Mouse (Mus musculus): Measurements from ENCODE around the gene Macrod1. TPM values are rescaled to one million over a fixed set of nuclear protein-coding genes. Genes with fewer than 3 reads are reported as not detected.
A peak's percentile ranks its signal among the peaks of the same experiment; 100 is the strongest.

Macrod1 gene
- total RNA-seq, 2 experiments from 2014 or later, result 4.4 to 5.2 TPM

- no peak for DNase-seq (ENCODE audit: low spot score in 2 of 2)
Observed at GRCm38 (mm10) chr19:7226511-7226914, 169.9 kb downstream of the Macrod1 start.

GRCm38 (mm10) chr19:7234537-7235221, 178.1 kb downstream of the Macrod1 start:
- peak; percentile 87 to 89 for DNase-seq (ENCODE audit: low spot score in 2 of 2)

DNA sequence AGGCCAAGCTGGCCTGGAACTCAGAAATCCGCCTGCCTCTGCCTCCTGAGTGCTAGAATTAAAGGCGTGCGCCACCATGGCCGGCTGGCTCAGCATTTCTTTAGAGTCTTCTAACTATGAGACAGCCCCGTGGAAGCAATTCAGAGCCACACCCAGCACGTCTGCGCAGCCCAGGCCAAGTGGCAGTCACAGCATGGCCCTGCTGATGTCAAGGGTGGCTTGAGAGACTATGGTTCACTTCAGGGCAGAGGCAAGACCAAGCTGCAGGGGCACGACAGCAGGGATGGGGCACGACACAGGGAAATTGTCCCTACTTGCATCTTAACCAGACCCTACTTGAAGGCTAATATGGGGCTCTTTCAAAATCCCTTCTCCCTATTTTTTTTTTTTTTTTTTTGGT, 178.9 kb downstream of the Macrod1 start:
- no peak for DNase-seq (ENCODE audit: low spot score in 2 of 2)

DNA sequence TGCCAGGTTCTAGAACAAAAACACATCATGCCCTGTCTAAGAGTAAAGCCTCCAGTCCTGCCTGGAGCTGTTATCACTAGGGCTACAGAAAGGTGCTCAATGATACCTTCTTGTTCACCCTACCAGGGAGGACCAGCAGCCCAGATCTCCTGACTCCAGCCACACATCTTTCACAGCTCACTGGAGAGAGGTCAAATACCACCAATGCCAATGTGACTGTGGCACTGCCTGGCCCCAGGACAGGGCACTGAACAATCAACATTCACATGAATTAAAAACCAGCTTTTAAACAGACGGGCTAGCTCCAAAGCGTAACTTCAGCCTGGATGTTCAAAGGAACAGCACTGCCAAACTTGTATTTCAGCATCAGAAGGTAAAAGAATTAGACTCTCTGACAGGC, 179.4 kb downstream of the Macrod1 start:
- no peak for DNase-seq (ENCODE audit: low spot score in 2 of 2)

- DNase-seq (ENCODE audit: low spot score in 2 of 2), result no peak
Observed at GRCm38 (mm10) chr19:7236742-7237141, 180.1 kb downstream of the Macrod1 start.

GRCm38 (mm10) chr19:7239574-7239973, 183.0 kb downstream of the Macrod1 start:
- no peak for DNase-seq (ENCODE audit: low spot score in 2 of 2)

- DNase-seq (ENCODE audit: low spot score in 2 of 2), result peak in 1 of 2 experiments; percentile 40
Observed at GRCm38 (mm10) chr19:7240291-7240690, 183.7 kb downstream of the Macrod1 start.

GRCm38 (mm10) chr19:7240782-7241690, 184.4 kb downstream of the Macrod1 start, which contains the start of gene Naa40:
TSS of gene Naa40 (minus strand) at chr19:7241183.
- peak; percentile 87 to 94 for DNase-seq (ENCODE audit: low spot score in 2 of 2)

- no peak for DNase-seq (ENCODE audit: low spot score in 2 of 2)
Observed at GRCm38 (mm10) chr19:7246021-7246420, 189.4 kb downstream of the Macrod1 start.

Other genes with a start within 250 kb of the Macrod1 start
- 10 to 100 TPM; 28.1 to 31.9 TPM for gene Rps6ka4, start 216.2 kb upstream of the Macrod1 start, total RNA-seq (2021)
- gene Ccdc88b, start 198.6 kb upstream of the Macrod1 start, total RNA-seq (2021), result 1 to 10 TPM; 2.9 to 4.2 TPM
- gene Trmt112, start 147.1 kb upstream of the Macrod1 start, total RNA-seq (2021), result 10 to 100 TPM; 42.4 to 44.5 TPM
- gene Prdx5, start 146.7 kb upstream of the Macrod1 start, total RNA-seq (2021), result 100 to 1,000 TPM; 319 to 332 TPM
- 10 to 100 TPM; 45.8 to 53.0 TPM for gene Esrra, start 135.0 kb upstream of the Macrod1 start, total RNA-seq (2021)
- 10 to 100 TPM; 10.7 to 11.5 TPM for gene Catsperz, start 131.4 kb upstream of the Macrod1 start, total RNA-seq (2021)
- 10 to 100 TPM; 25.3 to 27.8 TPM for gene Kcnk4, start 122.3 kb upstream of the Macrod1 start, total RNA-seq (2021)
- gene Bad, start 114.9 kb upstream of the Macrod1 start, total RNA-seq (2021), result 10 to 100 TPM; 34.3 to 37.7 TPM
- 10 to 100 TPM; 73.7 to 74.1 TPM for gene Gpr137, start 114.3 kb upstream of the Macrod1 start, total RNA-seq (2021)
- 100 to 1,000 TPM; 126 to 139 TPM for gene Ppp1r14b, start 81.8 kb upstream of the Macrod1 start, total RNA-seq (2021)
- 10 to 100 TPM; 16.4 to 18.4 TPM for gene Plcb3, start 80.3 kb upstream of the Macrod1 start, total RNA-seq (2021)
- gene Fkbp2, start 76.3 kb upstream of the Macrod1 start, total RNA-seq (2021), result 10 to 100 TPM; 77.0 to 98.0 TPM
- gene Vegfb, start 69.2 kb upstream of the Macrod1 start, total RNA-seq (2021), result 10 to 100 TPM; 79.5 to 82.1 TPM
- 10 to 100 TPM; 18.1 to 21.5 TPM for gene Dnajc4, start 64.2 kb upstream of the Macrod1 start, total RNA-seq (2021)
- 10 to 100 TPM; 10.2 to 11.3 TPM for gene Nudt22, start 60.7 kb upstream of the Macrod1 start, total RNA-seq (2021)
- 10 to 100 TPM; 16.9 to 18.2 TPM for gene Trpt1, start 60.7 kb upstream of the Macrod1 start, total RNA-seq (2021)
- 1 to 10 TPM; 5.0 to 5.2 TPM for gene Fermt3, start 37.3 kb upstream of the Macrod1 start, total RNA-seq (2021)
- 100 to 1,000 TPM; 126 to 148 TPM for gene Stip1, start 16.8 kb upstream of the Macrod1 start, total RNA-seq (2021)
- 10 to 100 TPM; 27.9 to 28.4 TPM for gene Flrt1, start 48.9 kb downstream of the Macrod1 start, total RNA-seq (2021)
- gene Otub1, start 149.5 kb downstream of the Macrod1 start, total RNA-seq (2021), result 100 to 1,000 TPM; 202 to 240 TPM
- gene Cox8a, start 160.8 kb downstream of the Macrod1 start, total RNA-seq (2021), result 100 to 1,000 TPM; 688 to 834 TPM
- 10 to 100 TPM; 36.3 to 45.6 TPM for gene Naa40, start 184.4 kb downstream of the Macrod1 start, total RNA-seq (2021)
- gene Rcor2, start 210.5 kb downstream of the Macrod1 start, total RNA-seq (2021), result 10 to 100 TPM; 22.7 to 24.1 TPM